ENCODE assay signal across 8 mouse cellular contexts in genomic region chrX:87238191-87238590, GRCm38 (mm10).
DNase-seq lines count a peak whose midpoint lies in the region; ATAC-seq and TF ChIP-seq lines count a peak whose summit lies in the region.
"Not testable (repeated sequence)": the region's sequence is repeated elsewhere in the genome, so short reads cannot be mapped to it uniquely, and the experiment has no call there.

No protein-coding gene starts in this region.

- not testable (repeated sequence) for H3K4me3 ChIP-seq in CH12.LX (replicated peaks in 1 of 3; ENCODE audit: low read depth in 2 of 3, low read length in 2 of 3, poor library complexity in 1 of 3); embryonic facial prominence, embryonic 15.5 days (replicated peaks); heart, embryonic 12.5 days; kidney, postnatal 0 days (replicated peaks; ENCODE audit: low read depth, low read length); liver, embryonic 13.5 days (replicated peaks); stomach, postnatal 0 days (ENCODE audit: low read depth, low read length)

- not testable (repeated sequence) for H3K27ac ChIP-seq in CH12.LX (ENCODE audit: insufficient read depth, low read depth); embryonic facial prominence, embryonic 15.5 days (replicated peaks); heart, embryonic 12.5 days (ENCODE audit: poor library complexity, severe bottlenecking); kidney, postnatal 0 days; liver, embryonic 13.5 days; stomach, postnatal 0 days (replicated peaks)

- in situ Hi-C loops in CH12.LX (cut with MboI; ENCODE audit: low pct_ligation_motif_present, low pct_unique_long_range_greater_than_20kb, low sequenced_read_pairs): not testable (repeated sequence)

- H3K36me3 ChIP-seq in CH12.LX (replicated peaks in 1 of 2; ENCODE audit: control insufficient read depth in 1 of 2, insufficient read depth in 1 of 2, low read length in 1 of 2); embryonic facial prominence, embryonic 15.5 days; heart, embryonic 12.5 days; kidney, postnatal 0 days (ENCODE audit: insufficient read depth, low read length); liver, embryonic 13.5 days; stomach, postnatal 0 days (ENCODE audit: control insufficient read depth, insufficient read depth, low read length): not testable (repeated sequence)

- H3K4me1 ChIP-seq in CH12.LX (ENCODE audit: control insufficient read depth in 1 of 2, insufficient read depth in 2 of 2); embryonic facial prominence, embryonic 15.5 days; heart, embryonic 12.5 days (replicated peaks); kidney, postnatal 0 days (replicated peaks; ENCODE audit: insufficient read depth, low read length); liver, embryonic 13.5 days (replicated peaks); stomach, postnatal 0 days (replicated peaks; ENCODE audit: control insufficient read depth, insufficient read depth): not testable (repeated sequence)

- TF ChIP-seq EP300 in CH12.LX (IDR thresholded peaks at IDR 0.05; ENCODE audit: low read length); stomach, postnatal 0 days (optimal IDR thresholded peaks at IDR 0.05): not testable (repeated sequence)

- not testable (repeated sequence) for TF ChIP-seq RAD21 in CH12.LX (IDR thresholded peaks at IDR 0.05; ENCODE audit: low read depth, low read length)

- peak; percentile 80; the same call in 1 of the 2 replicates for ATAC-seq in embryonic facial prominence, embryonic 15.5 days (ENCODE audit: insufficient number of reproducible peaks, low FRiP score, low TSS enrichment, low read depth)
- ATAC-seq in heart, embryonic 12.5 days (ENCODE audit: insufficient number of reproducible peaks, low FRiP score): peak; percentile 93
- ATAC-seq in kidney, postnatal 0 days (replicated peaks; ENCODE audit: low FRiP score, low read depth): peak; percentile 92
- ATAC-seq in liver, embryonic 13.5 days (ENCODE audit: low read depth): peak; percentile 87
- ATAC-seq in stomach, postnatal 0 days (ENCODE audit: low FRiP score, low TSS enrichment): peak; percentile 95

- not testable (repeated sequence) for H3K9me3 ChIP-seq in CH12.LX (replicated peaks; ENCODE audit: low read length); embryonic facial prominence, embryonic 15.5 days (replicated peaks); heart, embryonic 12.5 days (replicated peaks); kidney, postnatal 0 days (replicated peaks; ENCODE audit: low read length); liver, embryonic 13.5 days (replicated peaks); stomach, postnatal 0 days (ENCODE audit: control insufficient read depth, low read length)

- TF ChIP-seq CTCF in CH12.LX (conservative IDR thresholded peaks at IDR 0.05 in 1 of 2, IDR thresholded peaks at IDR 0.05 in 1 of 2; ENCODE audit: low read depth in 2 of 2, low read length in 2 of 2); kidney, postnatal 0 days (IDR thresholded peaks at IDR 0.05; ENCODE audit: low read depth); stomach, postnatal 0 days (IDR thresholded peaks at IDR 0.05; ENCODE audit: low read depth): not testable (repeated sequence)

- TF ChIP-seq POLR2A in CH12.LX (IDR thresholded peaks at IDR 0.05; ENCODE audit: low read depth, low read length): not testable (repeated sequence)

- H3K4me2 ChIP-seq in CH12.LX (ENCODE audit: insufficient read depth, low read depth, poor library complexity, severe bottlenecking); embryonic facial prominence, embryonic 15.5 days (replicated peaks); heart, embryonic 12.5 days; kidney, postnatal 0 days (ENCODE audit: low read length); liver, embryonic 13.5 days; stomach, postnatal 0 days (replicated peaks; ENCODE audit: low read depth): not testable (repeated sequence)

- 50% methylated on average over 11 of the region's 11 CpGs for WGBS in embryonic facial prominence, embryonic 15.5 days
- 51% methylated on average over 11 of the region's 11 CpGs for WGBS in heart, embryonic 12.5 days
- 69% methylated on average over 11 of the region's 11 CpGs for WGBS in kidney, postnatal 0 days
- 47% methylated on average over 11 of the region's 11 CpGs for WGBS in liver, embryonic 13.5 days (ENCODE audit: insufficient replicate concordance)
- WGBS in stomach, postnatal 0 days: 67% methylated on average over 11 of the region's 11 CpGs

- H3K79me2 ChIP-seq in CH12.LX (replicated peaks; ENCODE audit: control insufficient read depth, extremely low read depth, insufficient read depth, poor library complexity, severe bottlenecking): not testable (repeated sequence)

- dilution Hi-C loops in CH12.LX (cut with MboI; ENCODE audit: extremely low pct_ligation_motif_present, extremely low pct_unique_long_range_greater_than_20kb, low sequenced_read_pairs): not testable (repeated sequence)

- H3K27me3 ChIP-seq in CH12.LX (replicated peaks); embryonic facial prominence, embryonic 15.5 days; heart, embryonic 12.5 days (replicated peaks); kidney, postnatal 0 days (ENCODE audit: insufficient read depth, low read length); liver, embryonic 13.5 days; stomach, postnatal 0 days (ENCODE audit: control insufficient read depth, insufficient read depth, low read length): not testable (repeated sequence)

- not testable (repeated sequence) for H3K9ac ChIP-seq in CH12.LX (ENCODE audit: insufficient read depth, low read depth); embryonic facial prominence, embryonic 15.5 days; heart, embryonic 12.5 days; kidney, postnatal 0 days (ENCODE audit: low read depth, low read length); liver, embryonic 13.5 days; stomach, postnatal 0 days (ENCODE audit: low read length)

- DNase-seq in CH12.LX (ENCODE audit: extremely low read depth): peak; percentile 91
- DNase-seq in brain, embryonic 18.5 days (ENCODE audit: low read depth, low spot score): peak; percentile 1
- DNase-seq in kidney, postnatal 0 days (ENCODE audit: low spot score): peak; percentile 82
- peak; percentile 26 for DNase-seq in liver, embryonic 13.5 days
- peak; percentile 100 for DNase-seq in neural tube, embryonic 10.5 days (ENCODE audit: extremely low spot score, low spot score)
- DNase-seq in stomach, postnatal 0 days (ENCODE audit: low spot score): peak; percentile 84

Comparison
In these comparisons a context has a peak if more than half of its experiments do, and no peak if none do; other contexts are left out.
1. DNase-seq: peak in every context shown above with its lines; median percentile 100 in neural tube, embryonic 10.5 days; 91 in CH12.LX; 84 in stomach, postnatal 0 days; 82 in kidney, postnatal 0 days; 26 in liver, embryonic 13.5 days; 1 in brain, embryonic 18.5 days.